28 mouse cellular contexts compared by ENCODE assay signal in genomic region chr8:47298460-47298859, GRCm38 (mm10).
"Had no signal": no experiment of that assay in that cellular context is flagged by ENCODE, and none has a peak within 500 bp of the region (broad histone marks: within the 10 kb centered on the region; RNA-seq: fewer than 3 reads in every experiment).

No protein-coding gene starts in this region.

- DNase-seq: cerebellum, adult 8-10 months; cerebellum, adult 9-10 months; cerebellum, adult 9-11 months; cerebellum, postnatal 10 days; cerebellum, postnatal 14 days; cerebellum, postnatal 25 days; cerebellum, postnatal 36 days; embryo, embryonic 11 days; forebrain, postnatal 0 days; gastrocnemius, adult 2 months; gastrocnemius, postnatal 10 days; gastrocnemius, postnatal 14 days; gastrocnemius, postnatal 25 days; gastrocnemius, postnatal 36 days; heart, adult 11 months; heart, adult 18-20 months had no signal

- H3K27me3 ChIP-seq: embryonic facial prominence, embryonic 12.5 days; embryonic facial prominence, embryonic 13.5 days; embryonic facial prominence, embryonic 15.5 days; forebrain, embryonic 12.5 days; forebrain, embryonic 13.5 days; forebrain, embryonic 15.5 days had no signal

- H3K4me2 ChIP-seq: embryonic facial prominence, embryonic 12.5 days; embryonic facial prominence, embryonic 13.5 days; embryonic facial prominence, embryonic 15.5 days; forebrain, embryonic 12.5 days; forebrain, embryonic 13.5 days; forebrain, embryonic 15.5 days had no signal

- H3K4me3 ChIP-seq: embryonic facial prominence, embryonic 10.5 days; embryonic facial prominence, embryonic 12.5 days; embryonic facial prominence, embryonic 13.5 days; embryonic facial prominence, embryonic 15.5 days; erythroblast, embryonic 14.5 days; forebrain, embryonic 10.5 days; forebrain, embryonic 12.5 days; forebrain, embryonic 13.5 days; forebrain, embryonic 15.5 days; gastrocnemius, adult 2 months; heart, adult 2 months had no signal

- H3K4me1 ChIP-seq: embryonic facial prominence, embryonic 12.5 days; embryonic facial prominence, embryonic 13.5 days; embryonic facial prominence, embryonic 15.5 days; forebrain, embryonic 10.5 days; forebrain, embryonic 12.5 days; forebrain, embryonic 13.5 days; forebrain, embryonic 15.5 days had no signal

- H3K36me3 ChIP-seq: embryonic facial prominence, embryonic 10.5 days; embryonic facial prominence, embryonic 12.5 days; embryonic facial prominence, embryonic 13.5 days; embryonic facial prominence, embryonic 15.5 days; forebrain, embryonic 10.5 days; forebrain, embryonic 12.5 days; forebrain, embryonic 15.5 days had no signal

- H3K9ac ChIP-seq: embryonic facial prominence, embryonic 12.5 days; embryonic facial prominence, embryonic 13.5 days; embryonic facial prominence, embryonic 15.5 days; forebrain, embryonic 12.5 days; forebrain, embryonic 13.5 days; forebrain, embryonic 15.5 days; forebrain, postnatal 0 days had no signal

- ATAC-seq: forebrain, embryonic 13.5 days; forebrain, embryonic 14.5 days; forebrain, embryonic 15.5 days; forebrain, embryonic 16.5 days; forebrain, postnatal 0 days had no signal

- H3K27ac ChIP-seq: embryonic facial prominence, embryonic 10.5 days; embryonic facial prominence, embryonic 12.5 days; embryonic facial prominence, embryonic 13.5 days; embryonic facial prominence, embryonic 15.5 days; forebrain, embryonic 10.5 days; forebrain, embryonic 12.5 days; forebrain, embryonic 13.5 days; forebrain, embryonic 15.5 days; gastrocnemius, adult 2 months; heart, adult 2 months had no signal

- H3K9me3 ChIP-seq: embryonic facial prominence, embryonic 10.5 days; embryonic facial prominence, embryonic 12.5 days; embryonic facial prominence, embryonic 13.5 days; embryonic facial prominence, embryonic 15.5 days; forebrain, embryonic 10.5 days; forebrain, embryonic 12.5 days; forebrain, embryonic 13.5 days; forebrain, embryonic 15.5 days had no signal
